Mouse (Mus musculus) kidney, embryonic 15.5 days (tissue): ENCODE measurements at regions not wholly inside any gene's neighbourhood (a gene's known extent, or its start where the extent isn't known, plus 50 kb on each side); places are given as distances from the start of the nearest gene placed in this dataset.
A peak's percentile ranks its signal among the peaks of the same experiment; 100 is the strongest.

Source experiments
- ATAC-seq: fragments of 200-750 bp; cut with Nextera tagmentation; replicated peaks from 2 replicates; pipeline ENCODE4 v1.8.0; 2017; ENCODE audit warnings: moderate TSS enrichment; ENCODE audit not compliant: low FRiP score
- H3K27ac ChIP-seq: fragments of 300-500 bp; sonication (generic); 2 replicates; pipeline ENCODE4 v1.5.1; 2015; ENCODE audit warnings: mild to moderate bottlenecking, inconsistent platforms
- H3K27me3 ChIP-seq: fragments of 300-500 bp; sonication (generic); 2 replicates; pipeline ENCODE4 v1.6.1; 2015; ENCODE audit warnings: inconsistent platforms
- H3K36me3 ChIP-seq: fragments of 300-500 bp; sonication (generic); 2 replicates; pipeline ENCODE4 v1.6.1; 2015; ENCODE audit warnings: inconsistent platforms
- H3K4me1 ChIP-seq: fragments of 300-500 bp; sonication (generic); 2 replicates; pipeline ENCODE4 v1.6.1; 2015; ENCODE audit warnings: inconsistent platforms
- H3K4me2 ChIP-seq: fragments of 300-500 bp; sonication (generic); 2 replicates; pipeline ENCODE4 v1.6.1; 2015; ENCODE audit warnings: moderate library complexity, mild to moderate bottlenecking, inconsistent platforms
- H3K4me3 ChIP-seq: fragments of 300-500 bp; sonication (generic); replicated peaks from 2 replicates; pipeline ENCODE4 v1.5.1; 2015; ENCODE audit warnings: mild to moderate bottlenecking, inconsistent platforms
- H3K9ac ChIP-seq: fragments of 300-500 bp; sonication (generic); 2 replicates; pipeline ENCODE4 v1.6.1; 2015; ENCODE audit warnings: mild to moderate bottlenecking, inconsistent platforms
- H3K9me3 ChIP-seq: fragments of 300-500 bp; sonication (generic); replicated peaks from 2 replicates; pipeline ENCODE4 v1.6.1; 2016; ENCODE audit warnings: inconsistent platforms
- WGBS: fragments of 180-500 bp; shearing (Covaris S2); methylation state at CpG from one replicate; pipeline ENCODE4 v1.1.7; 2015; ENCODE audit warnings: mixed read lengths; 5-methylcytosine and 5-hydroxymethylcytosine counted together

DNA sequence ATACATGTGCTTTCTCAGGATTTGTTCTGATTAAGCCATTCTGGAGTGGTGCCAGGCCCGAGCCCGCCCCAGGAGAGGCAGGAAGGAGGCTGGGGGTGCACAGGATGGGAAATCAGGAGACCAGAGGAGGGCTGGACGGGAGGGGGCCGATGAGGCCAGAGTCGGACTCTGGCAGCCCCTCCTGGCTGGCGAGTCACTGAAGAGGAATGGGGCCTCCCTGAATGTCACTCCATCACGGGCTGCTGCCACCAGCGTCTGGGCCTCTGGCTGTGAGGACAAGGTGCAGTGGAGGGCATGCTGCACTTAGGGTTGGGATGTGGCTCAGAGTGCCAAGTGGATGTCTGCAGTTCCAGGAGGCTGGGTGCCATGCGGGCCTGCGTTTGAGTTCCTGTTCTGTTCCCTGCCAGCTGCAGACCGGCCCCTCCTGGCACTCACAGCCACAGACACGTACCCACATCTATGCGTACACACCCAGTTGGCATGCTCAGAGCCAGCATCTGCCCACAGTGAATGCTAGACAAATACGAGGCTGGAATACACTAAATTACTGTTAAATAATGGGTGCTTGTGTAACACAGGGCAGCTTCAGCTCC, 94.9 kb upstream of the Zfp618 start:
- 54% methylated on average over 14 of the region's 14 CpGs for WGBS
- H3K9me3 ChIP-seq: no peaks in the 10 kb centered on the region; the same call in 1 of the 2 replicates
- ATAC-seq: peak; percentile 36; the same call in 1 of the 2 replicates

GRCm38 (mm10) chr4:62872562-62872961, 92.8 kb upstream of the Zfp618 start:
- 78% methylated on average over 10 of the region's 10 CpGs for WGBS
- ATAC-seq: no peak
- no peaks in the 10 kb centered on the region for H3K27me3 ChIP-seq
- H3K27ac ChIP-seq: no peak overlapping the region
- H3K9ac ChIP-seq: no peak overlapping the region
- H3K4me1 ChIP-seq: peaks cover 9% of the 10 kb centered on the region; the same call in 1 of the 2 replicates
- H3K4me3 ChIP-seq: no peak overlapping the region
- no peaks in the 10 kb centered on the region; the same call in 1 of the 2 replicates for H3K9me3 ChIP-seq
- no peak overlapping the region for H3K4me2 ChIP-seq
- no peaks in the 10 kb centered on the region for H3K36me3 ChIP-seq

More for the DNA sequence above, 94.9 kb upstream of the Zfp618 start:
- no peak overlapping the region for H3K9ac ChIP-seq
- H3K4me1 ChIP-seq: peaks cover 9% of the 10 kb centered on the region; the same call in 1 of the 2 replicates
- no peaks in the 10 kb centered on the region for H3K27me3 ChIP-seq
- H3K4me2 ChIP-seq: no peak overlapping the region
- H3K27ac ChIP-seq: no peak overlapping the region
- no peak overlapping the region for H3K4me3 ChIP-seq
- no peaks in the 10 kb centered on the region for H3K36me3 ChIP-seq

DNA sequence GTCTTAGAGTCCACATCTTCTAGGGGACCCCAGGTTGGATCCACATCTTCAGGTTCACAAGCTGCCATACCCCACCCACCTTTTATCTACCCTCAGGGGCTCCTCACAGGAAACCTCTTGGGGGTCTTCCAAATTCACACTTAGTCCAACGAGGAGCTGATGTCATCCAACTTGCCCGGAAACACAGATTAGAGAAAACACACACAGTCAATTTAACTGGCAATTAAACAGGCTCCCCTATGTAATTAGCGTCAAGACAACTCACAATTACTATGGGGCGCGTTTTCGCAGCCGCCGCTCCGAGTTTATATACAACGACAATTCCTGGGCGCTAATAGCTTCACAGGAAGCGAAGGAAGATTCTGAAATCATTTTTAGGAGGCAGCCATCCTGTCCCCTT, 91.4 kb upstream of the Zfp618 start:
- ATAC-seq: no peak

DNA sequence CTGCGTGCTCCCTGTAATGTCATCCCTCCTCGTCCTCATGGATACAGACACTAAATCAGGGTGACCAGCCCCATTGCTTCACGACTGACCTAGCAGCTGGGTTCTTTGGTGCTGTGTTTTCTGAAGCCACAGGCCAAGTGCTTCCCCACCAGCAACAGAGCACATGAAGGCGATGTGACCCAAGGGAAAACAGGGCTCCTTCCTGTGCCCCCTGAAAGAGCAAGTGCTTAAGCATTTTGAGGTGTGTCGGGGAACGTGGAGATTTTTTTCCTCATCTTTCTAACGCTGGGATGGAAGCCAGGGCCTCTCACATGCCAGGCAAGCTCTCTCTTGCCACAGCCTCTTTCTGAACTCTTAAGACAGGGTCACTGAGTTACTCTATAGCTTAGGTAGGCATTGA, 87.3 kb upstream of the Zfp618 start:
- H3K9me3 ChIP-seq: 0 out of 2 replicates have a peak, but pooled peaks cover 2% of the 10 kb centered on the region
- H3K36me3 ChIP-seq: no peaks in the 10 kb centered on the region
- 75% methylated on average over 7 of the region's 7 CpGs for WGBS

More for the DNA sequence above, 91.4 kb upstream of the Zfp618 start:
- peaks cover 9% of the 10 kb centered on the region; the same call in 1 of the 2 replicates for H3K4me1 ChIP-seq
- H3K9ac ChIP-seq: no peak overlapping the region
- no peak overlapping the region for H3K27ac ChIP-seq
- no peaks in the 10 kb centered on the region; the same call in 1 of the 2 replicates for H3K9me3 ChIP-seq
- WGBS: 75% methylated on average over 12 of the region's 12 CpGs
- H3K4me3 ChIP-seq: no peak overlapping the region
- H3K4me2 ChIP-seq: no peak overlapping the region
- H3K27me3 ChIP-seq: no peaks in the 10 kb centered on the region
- no peaks in the 10 kb centered on the region for H3K36me3 ChIP-seq

DNA sequence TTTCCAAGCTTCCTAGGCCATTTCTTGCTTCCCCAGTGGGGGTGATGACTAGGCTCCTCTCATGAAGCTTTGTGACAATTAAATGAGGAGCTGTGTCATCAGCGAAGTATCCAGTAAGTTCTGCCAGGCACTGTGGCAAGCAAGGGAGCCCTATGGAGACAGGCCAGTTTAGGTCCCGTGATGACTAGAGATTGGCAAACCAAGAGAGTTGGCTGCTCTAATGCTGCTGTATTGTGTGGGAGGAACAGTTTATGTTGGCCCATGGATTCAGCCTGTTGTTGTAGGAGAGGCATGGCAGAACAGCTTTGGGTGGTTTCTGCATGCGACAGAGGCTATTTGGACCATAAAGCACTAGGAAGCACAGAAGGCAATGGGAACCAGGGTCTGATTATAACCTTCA, 86.4 kb upstream of the Zfp618 start:
- Histone ChIP-seq H3K4me2 (no peak overlapping the region), H3K9me3 (0 out of 2 replicates have a peak, but pooled peaks cover 2% of the 10 kb centered on the region), H3K4me1 (no peaks in the 10 kb centered on the region), H3K27me3 (no peaks in the 10 kb centered on the region), H3K27ac (no peak overlapping the region), H3K4me3 (no peak overlapping the region), H3K9ac (no peak overlapping the region), H3K36me3 (no peaks in the 10 kb centered on the region)
- 78% methylated on average over 3 of the region's 3 CpGs for WGBS
- no peak for ATAC-seq

More for the DNA sequence above, 87.3 kb upstream of the Zfp618 start:
- H3K27me3 ChIP-seq: no peaks in the 10 kb centered on the region
- no peak overlapping the region for H3K4me2 ChIP-seq
- H3K4me1 ChIP-seq: no peaks in the 10 kb centered on the region
- H3K27ac ChIP-seq: no peak overlapping the region
- H3K4me3 ChIP-seq: no peak overlapping the region
- H3K9ac ChIP-seq: no peak overlapping the region
- no peak for ATAC-seq

GRCm38 (mm10) chr4:62881824-62882223, 83.5 kb upstream of the Zfp618 start:
- no peaks in the 10 kb centered on the region for H3K27me3 ChIP-seq
- H3K9ac ChIP-seq: no peak overlapping the region
- no peak for ATAC-seq
- no peaks in the 10 kb centered on the region for H3K36me3 ChIP-seq
- no peak overlapping the region for H3K4me2 ChIP-seq
- H3K27ac ChIP-seq: no peak overlapping the region
- WGBS: 83% methylated on average over 11 of the region's 11 CpGs
- H3K9me3 ChIP-seq: 0 out of 2 replicates have a peak, but pooled peaks cover 2% of the 10 kb centered on the region
- no peaks in the 10 kb centered on the region for H3K4me1 ChIP-seq
- no peak overlapping the region for H3K4me3 ChIP-seq

GRCm38 (mm10) chr4:62882276-62882675, 83.1 kb upstream of the Zfp618 start:
- 0 out of 2 replicates have a peak, but pooled peaks cover 2% of the 10 kb centered on the region for H3K9me3 ChIP-seq
- no peak overlapping the region for H3K27ac ChIP-seq
- 71% methylated on average over 8 of the region's 8 CpGs for WGBS
- no peaks in the 10 kb centered on the region for H3K27me3 ChIP-seq
- no peak overlapping the region for H3K9ac ChIP-seq
- ATAC-seq: no peak
- H3K4me2 ChIP-seq: no peak overlapping the region
- no peak overlapping the region for H3K4me3 ChIP-seq
- H3K4me1 ChIP-seq: no peaks in the 10 kb centered on the region
- no peaks in the 10 kb centered on the region for H3K36me3 ChIP-seq

GRCm38 (mm10) chr4:62888736-62889135, 76.6 kb upstream of the Zfp618 start:
- Histone ChIP-seq H3K4me1 (peaks cover 12% of the 10 kb centered on the region), H3K4me2 (no peak overlapping the region), H3K27me3 (peaks cover 5% of the 10 kb centered on the region; the same call in 1 of the 2 replicates), H3K4me3 (no peak overlapping the region), H3K36me3 (no peaks in the 10 kb centered on the region), H3K9ac (no peak overlapping the region), H3K9me3 (no peaks in the 10 kb centered on the region), H3K27ac (no peak overlapping the region)
- ATAC-seq: no peak
- WGBS: 73% methylated on average over 7 of the region's 7 CpGs

GRCm38 (mm10) chr4:62889708-62890107, 75.7 kb upstream of the Zfp618 start:
- 48% methylated on average over 4 of the region's 4 CpGs for WGBS
- no peaks in the 10 kb centered on the region for H3K9me3 ChIP-seq

GRCm38 (mm10) chr4:62890588-62891580, 74.5 kb upstream of the Zfp618 start:
- 0 out of 2 replicates have a peak overlapping the region, but pooled peaks have one; percentile 1 for H3K4me3 ChIP-seq
- H3K4me2 ChIP-seq: peak overlapping the region; percentile 46
- no peak overlapping the region for H3K27ac ChIP-seq
- peaks cover 12% of the 10 kb centered on the region for H3K4me1 ChIP-seq
- H3K9me3 ChIP-seq: no peaks in the 10 kb centered on the region
- WGBS: 32% methylated on average over 21 of the region's 21 CpGs
- H3K27me3 ChIP-seq: peaks cover 5% of the 10 kb centered on the region; the same call in 1 of the 2 replicates
- H3K36me3 ChIP-seq: no peaks in the 10 kb centered on the region
- ATAC-seq: 0 out of 2 replicates have a peak, but pooled peaks have one; percentile 46
- no peak overlapping the region for H3K9ac ChIP-seq

More at GRCm38 (mm10) chr4:62889708-62890107, 75.7 kb upstream of the Zfp618 start:
- Histone ChIP-seq H3K4me3 (no peak overlapping the region), H3K9ac (no peak overlapping the region), H3K4me2 (no peak overlapping the region), H3K4me1 (peaks cover 12% of the 10 kb centered on the region), H3K36me3 (no peaks in the 10 kb centered on the region), H3K27me3 (peaks cover 5% of the 10 kb centered on the region; the same call in 1 of the 2 replicates), H3K27ac (no peak overlapping the region)
- no peak for ATAC-seq

GRCm38 (mm10) chr4:62912891-62913290, 52.5 kb upstream of the Zfp618 start:
- Histone ChIP-seq H3K4me2 (no peak overlapping the region), H3K4me3 (no peak overlapping the region), H3K27me3 (no peaks in the 10 kb centered on the region), H3K9me3 (no peaks in the 10 kb centered on the region), H3K4me1 (no peaks in the 10 kb centered on the region), H3K9ac (no peak overlapping the region), H3K36me3 (no peaks in the 10 kb centered on the region), H3K27ac (no peak overlapping the region)
- ATAC-seq: no peak
- WGBS: 69% methylated on average over 4 of the region's 4 CpGs
